Mouse (Mus musculus) A20 (cell line): ENCODE results near the gene Gm20388.

Source experiments
- DNase-seq: peaks from one replicate; pipeline ENCODE4 v3.0.0-alpha.2; 2011; ENCODE audit warnings: low read depth, low spot score

Gm20388 gene

DNA sequence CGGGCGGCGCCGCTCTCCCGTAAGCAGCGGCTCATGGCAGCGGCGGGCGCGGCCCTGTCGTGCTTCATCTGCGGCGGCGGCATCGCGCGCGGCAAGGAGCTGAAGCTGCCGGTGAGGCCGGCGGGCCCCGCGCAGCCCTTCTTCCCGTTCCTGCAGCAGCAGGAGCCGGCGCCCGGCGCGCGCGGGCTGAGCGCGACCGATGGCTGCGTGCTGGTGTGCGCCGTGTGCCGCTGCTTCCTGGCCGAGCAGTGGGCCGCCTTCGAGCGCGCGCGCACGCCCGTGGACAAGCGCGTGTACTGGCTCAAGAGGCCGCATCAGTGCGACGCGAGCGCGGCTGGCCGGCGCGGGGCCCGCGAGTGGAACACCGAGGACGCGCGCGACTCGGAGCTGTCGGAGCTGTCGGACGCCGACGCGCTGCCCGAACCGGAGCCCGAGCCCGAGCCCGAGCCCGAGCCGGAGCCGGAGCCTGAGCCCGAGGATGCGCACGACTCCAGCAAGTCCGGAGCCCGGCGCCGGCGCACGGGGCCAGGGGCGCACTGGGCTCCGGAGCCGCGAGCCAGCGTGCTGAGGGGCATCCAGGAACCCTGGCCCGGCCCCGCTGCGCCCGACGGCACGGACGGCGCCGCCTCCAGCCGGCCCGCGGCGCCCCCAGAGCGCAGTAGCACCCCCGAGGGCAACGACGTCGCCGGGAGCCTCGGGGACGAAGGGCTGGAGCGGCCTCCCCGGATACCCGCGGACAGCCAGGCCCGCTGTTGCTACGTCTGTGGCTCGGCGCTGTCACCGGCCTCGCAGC is 318.3 kb downstream of the Gm20388 start:
- DNase-seq = no peak

DNA sequence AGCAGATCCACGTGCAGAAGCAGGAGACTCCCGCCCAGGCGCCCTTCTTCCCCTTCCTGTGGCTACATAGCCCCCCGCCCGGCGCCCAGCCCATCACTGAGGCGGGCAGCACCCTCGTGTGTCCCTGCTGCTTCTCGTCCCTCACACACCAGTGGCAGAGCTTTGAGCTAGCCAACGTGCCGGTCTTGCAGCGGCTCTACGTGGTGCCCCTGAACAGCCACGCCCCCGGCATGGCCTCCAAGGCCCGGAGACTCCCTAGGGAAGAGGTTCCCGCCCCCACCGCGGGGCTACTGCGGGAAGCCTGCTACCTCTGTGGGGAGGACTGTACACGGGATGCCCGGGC is 318.9 kb downstream of the Gm20388 start:
- no peak for DNase-seq

DNA sequence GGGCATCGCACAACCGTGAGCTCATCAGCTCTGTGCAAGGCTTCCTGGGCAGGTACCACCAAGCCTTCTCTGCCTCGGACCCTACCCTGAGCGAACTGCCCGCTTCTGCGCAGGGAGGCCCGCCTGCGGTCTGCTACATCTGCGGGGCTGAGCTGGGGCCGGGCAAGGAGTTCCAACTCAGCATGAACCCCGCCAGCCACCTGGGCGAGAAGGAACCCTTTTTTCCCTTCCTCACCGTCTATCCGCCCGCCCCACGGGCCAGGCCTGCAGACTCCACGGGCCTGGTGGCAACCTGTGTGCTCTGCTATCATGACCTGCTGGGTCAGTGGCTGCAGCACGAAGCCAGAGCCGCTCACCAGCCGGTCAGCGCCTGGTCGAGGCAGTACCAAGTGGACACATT is 319.4 kb downstream of the Gm20388 start:
- DNase-seq = no peak

DNA sequence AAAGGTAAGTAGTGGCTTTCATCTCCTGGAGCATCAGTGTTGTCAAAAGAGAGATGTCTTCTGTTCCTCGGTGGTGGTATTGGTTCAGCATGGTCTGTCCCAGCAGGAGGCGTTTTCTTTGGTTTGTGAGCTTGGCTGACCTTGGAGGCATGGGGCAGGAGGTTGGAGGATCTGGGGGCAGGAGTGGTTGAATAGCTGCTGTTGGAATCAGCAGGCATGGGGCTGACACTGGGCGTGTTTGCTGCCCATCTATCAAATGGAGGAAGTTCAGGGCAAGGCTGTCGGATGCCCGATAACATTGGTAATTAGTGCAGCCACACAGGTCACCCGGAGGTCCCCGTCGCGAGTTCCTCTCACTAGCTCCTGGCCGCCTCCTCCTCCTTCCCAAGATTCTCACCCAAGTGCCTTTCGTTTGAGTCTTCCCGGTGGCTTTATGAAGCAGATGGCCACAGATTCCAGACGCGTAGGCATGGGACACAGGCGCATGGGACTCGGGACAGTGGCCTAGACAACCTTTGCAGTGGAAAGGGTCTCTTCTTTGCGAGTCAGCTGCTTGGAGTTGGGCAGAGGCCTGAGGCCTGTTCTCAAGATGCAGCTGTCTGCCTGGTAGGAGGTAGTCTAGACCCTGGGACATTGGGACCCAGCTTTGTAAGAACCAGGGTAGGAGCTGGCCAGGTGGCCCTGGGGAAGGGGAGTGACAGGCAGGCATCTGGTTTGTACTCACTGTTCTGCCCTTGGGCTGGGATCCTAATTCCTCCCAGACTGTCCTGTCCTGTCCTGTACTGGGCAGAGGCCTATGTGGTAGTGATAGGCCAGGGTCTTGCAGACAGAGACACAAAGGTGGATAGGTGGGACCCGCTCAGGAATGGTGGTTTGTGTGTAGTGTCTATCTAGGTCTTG is 320.3 kb downstream of the Gm20388 start:
- no peak for DNase-seq

DNA sequence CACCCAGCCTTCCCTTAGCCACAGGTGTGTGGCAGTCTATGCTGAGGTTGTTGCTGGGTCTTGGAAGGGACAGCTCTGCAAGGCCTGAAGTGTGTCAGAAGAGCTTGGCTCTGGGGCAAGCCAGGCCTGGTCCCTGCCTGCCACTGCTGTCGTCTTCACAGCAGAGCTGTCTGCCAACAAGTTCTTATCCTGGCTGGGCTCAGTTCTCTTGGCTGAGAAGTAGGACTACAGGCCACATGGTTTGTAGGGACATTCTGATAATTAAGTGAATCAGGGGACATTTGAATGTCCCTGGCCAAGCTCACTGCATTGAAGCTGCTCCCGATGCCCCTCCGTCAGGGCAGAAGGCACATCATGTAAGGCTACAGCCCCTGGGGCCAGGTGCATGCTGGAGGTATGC is 321.2 kb downstream of the Gm20388 start:
- no peak for DNase-seq

DNA sequence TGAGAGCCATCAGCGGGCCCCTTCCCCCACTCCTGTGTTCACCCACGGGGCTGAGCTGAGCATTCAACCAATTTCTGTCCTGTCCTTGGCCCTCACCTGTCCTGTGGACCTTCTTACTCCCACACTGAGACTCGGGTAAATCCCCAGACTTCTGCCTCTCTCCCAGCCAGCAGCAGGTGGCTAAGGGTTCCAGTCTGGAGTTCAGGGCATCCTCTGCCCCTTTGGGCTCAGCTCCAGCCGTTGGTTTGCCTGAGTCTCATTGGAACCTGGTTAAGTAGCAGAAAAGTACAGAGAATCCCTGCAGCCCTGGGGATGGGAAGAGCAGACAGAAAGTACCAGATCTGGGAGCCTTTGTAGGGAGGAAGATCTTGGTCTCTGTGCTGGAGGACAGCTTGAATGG is 321.8 kb downstream of the Gm20388 start:
- DNase-seq = no peak

DNA sequence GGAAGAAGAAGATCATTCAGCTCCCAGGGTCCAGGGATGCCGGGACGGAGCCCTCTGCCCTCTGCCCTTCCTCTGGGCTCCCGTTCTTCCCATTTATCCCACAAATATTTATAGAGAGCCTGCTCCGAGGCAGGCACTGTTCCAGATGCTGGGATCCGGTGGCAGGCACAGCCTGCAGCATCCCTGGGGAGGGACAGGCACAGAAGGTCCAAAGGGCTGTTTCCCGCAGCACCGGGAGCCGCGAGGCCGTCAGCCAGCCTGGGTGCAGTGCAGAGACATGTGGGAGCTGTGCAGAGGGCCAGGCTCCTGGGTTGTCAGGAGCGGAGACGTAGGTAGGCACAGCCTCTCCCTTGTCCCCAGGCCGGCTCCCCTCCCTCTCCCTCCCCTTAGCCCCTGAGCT is 322.3 kb downstream of the Gm20388 start:
- DNase-seq = no peak

DNA sequence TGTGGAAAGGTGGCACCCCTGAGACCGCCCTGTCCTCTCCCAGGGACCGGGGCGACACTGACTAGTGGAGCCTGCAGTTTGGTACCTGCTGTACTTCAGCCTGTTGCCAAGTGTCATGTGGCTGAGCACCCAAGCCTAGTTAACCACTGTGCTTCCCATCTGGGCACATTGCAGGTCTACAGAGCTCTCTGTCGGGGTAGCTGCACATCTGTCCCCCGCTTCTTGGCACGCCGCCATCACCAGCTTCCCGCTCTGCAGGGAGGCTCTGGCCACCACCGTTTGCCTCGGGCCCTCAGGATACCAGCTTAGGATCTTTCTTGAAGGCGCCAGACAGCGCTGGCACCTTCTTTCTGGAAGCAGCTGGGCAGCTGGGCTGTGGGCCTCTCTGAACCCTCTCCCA is 323.8 kb downstream of the Gm20388 start:
- DNase-seq = no peak

DNA sequence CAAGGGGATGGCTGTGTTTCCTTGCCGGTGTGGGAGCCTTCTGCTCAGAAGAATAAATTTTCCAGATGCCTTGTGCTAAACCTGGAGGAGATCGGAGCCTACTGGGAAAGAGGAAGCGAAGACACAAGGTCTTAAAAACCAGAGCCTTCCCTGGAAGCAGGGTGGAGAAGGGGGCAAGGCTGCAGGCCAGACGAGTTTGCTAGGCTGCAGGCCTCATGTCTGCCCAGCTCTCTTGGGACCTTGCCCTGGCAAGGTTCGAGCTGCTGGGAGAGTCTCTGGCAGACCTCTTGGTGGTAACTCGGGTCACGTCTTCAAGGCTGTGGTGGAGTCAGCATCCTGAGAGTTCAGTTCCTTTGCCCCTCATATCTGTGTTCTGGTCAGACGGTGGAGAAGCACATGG is 324.2 kb downstream of the Gm20388 start:
- DNase-seq = no peak

DNA sequence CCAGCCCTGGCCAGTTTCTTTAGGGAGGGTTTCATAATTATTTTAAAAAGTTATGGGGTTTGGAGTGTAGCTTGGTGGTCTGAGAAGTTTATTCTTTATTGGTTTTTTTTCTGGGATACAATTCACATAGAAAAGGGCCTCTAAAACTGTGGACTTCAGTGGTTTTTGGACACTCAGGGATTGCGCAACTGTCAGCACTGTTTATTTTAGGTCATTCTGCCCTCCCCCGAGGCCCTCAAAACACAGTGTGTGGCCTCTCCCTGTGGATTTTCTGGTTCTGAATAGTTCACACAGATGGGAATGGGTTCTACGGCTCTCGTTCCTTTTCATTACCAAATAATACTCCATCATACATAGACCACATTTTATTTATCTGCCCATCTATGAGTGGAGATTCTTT is 332.6 kb downstream of the Gm20388 start:
- DNase-seq = no peak

DNA sequence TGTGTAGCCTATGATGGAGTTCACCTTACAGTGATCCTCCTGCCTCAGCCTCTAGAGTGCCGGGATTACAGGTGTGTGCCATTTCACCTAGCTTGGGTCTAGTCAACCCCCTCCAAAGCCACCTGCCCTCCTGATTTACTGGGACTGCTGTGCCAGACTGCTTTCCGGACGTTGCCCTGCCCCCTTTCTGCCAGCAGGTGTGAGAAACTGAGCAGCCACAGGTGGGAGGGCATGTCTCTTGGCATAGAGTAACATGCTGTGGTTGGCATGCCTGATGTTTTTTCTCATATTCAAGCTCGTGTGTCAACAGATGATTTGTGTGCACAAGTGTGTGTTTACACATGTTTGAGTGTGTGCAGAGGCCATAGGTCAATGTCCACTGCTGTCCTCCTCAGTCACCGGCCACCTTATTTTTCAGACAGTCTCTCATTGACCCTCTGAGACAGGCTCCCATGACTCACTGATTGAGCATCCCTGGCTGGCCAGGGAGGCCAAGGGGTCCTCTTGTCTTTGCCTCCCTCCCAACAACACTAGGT is 333.3 kb downstream of the Gm20388 start:
- DNase-seq = no peak

DNA sequence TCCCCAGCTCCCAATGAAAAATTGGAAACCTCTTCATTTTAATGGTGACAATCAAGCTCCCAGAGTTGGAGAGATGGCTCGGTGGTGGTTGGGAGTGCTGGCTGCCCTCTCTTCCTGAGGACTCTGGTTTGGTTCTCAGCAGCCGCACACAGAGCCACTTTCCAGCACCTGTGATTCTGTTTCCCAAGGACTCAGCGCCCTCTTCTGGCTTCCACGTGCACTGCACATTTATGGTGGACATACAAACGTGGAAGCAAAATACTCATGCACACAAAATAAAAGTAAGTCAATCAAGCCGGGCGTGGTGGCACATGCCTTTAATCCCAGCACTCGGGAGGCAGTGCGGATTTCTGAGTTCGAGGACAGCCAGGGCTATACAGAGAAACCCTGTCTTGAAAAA is 333.9 kb downstream of the Gm20388 start:
- DNase-seq = peak; percentile 47

DNA sequence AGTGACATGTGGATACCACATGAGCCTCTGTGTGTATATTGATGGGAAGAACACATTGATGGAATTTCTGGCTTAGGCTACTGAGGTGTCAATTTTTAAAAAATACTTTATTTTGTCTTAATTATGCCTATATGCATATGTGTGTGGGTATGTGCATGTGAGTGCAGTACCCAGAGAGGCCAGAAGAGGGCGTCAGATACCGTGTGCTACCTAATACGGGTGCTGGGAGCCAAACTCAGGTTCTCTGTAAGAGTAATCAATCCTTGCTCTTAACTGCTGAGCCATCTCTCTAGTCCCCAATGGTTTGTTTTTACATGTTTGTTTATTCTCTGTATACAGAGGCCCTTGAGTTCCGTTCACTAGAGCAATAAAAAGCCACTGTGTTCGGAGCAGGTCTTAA is 337.0 kb downstream of the Gm20388 start:
- DNase-seq = no peak

DNA sequence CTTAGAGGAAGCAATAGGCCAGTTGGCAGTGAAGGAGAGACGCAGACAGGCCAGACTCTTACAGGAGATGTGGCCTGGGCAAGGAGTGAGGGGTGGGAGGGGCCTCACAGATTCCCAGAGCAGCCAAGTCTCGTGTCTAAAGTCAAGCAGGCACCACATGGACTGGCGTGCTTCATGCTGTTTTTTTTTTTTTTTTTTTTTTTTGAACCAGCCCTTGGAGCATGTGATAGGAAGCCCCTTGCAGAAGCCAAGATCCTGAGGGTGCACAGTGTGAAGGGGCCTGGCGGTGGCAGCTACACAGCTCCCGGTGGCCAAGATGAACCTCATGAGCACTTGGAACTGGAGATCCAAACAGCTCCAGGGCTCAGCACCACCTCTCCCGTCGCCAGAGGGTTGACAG is 337.4 kb downstream of the Gm20388 start:
- no peak for DNase-seq

DNA sequence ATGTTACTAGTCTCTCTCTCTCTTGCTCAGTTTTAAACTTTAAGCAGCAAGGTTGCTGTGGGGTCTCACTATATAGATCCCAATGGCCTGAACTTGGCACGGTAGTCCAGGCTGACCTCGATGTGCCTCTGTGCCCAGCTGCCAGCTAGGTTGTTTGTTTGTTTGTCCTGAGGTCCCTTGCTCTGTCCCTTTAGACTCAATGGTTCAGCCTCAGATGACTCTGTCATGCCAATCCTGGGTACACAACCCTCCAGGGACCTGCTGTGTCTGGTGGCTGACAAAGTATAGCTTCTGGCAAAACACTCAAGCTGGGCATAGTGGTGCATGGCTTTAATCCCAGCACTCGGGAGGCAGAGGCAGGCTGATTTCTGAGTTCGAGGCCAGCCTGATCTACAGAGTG is 337.8 kb downstream of the Gm20388 start:
- DNase-seq = no peak

DNA sequence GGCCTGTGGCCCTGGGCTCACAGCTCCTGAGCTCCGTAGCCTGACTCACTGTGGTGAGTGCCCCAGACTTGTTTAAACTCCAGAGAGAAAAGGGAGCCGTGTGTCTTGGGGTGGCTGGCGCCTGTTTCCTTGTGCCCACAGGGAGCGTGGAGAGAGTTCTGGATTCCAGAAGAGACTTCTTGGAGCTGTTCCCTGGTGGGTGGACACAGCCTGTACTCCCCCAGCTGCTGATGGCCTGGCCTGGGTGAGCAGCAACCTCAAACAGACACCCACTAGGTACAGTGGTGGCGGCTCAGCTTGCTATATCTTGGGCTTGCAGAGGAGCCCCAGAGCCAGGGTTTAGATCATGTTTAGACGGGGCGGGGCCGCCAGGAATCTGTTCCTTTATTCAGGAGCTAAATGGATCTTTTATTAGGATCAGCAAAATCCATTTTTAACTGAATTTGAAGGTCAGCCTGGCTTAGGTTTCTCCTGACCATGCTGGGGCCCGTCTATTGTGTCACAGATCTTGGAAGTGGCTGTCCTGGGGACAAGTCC is 339.2 kb downstream of the Gm20388 start:
- DNase-seq = no peak

DNA sequence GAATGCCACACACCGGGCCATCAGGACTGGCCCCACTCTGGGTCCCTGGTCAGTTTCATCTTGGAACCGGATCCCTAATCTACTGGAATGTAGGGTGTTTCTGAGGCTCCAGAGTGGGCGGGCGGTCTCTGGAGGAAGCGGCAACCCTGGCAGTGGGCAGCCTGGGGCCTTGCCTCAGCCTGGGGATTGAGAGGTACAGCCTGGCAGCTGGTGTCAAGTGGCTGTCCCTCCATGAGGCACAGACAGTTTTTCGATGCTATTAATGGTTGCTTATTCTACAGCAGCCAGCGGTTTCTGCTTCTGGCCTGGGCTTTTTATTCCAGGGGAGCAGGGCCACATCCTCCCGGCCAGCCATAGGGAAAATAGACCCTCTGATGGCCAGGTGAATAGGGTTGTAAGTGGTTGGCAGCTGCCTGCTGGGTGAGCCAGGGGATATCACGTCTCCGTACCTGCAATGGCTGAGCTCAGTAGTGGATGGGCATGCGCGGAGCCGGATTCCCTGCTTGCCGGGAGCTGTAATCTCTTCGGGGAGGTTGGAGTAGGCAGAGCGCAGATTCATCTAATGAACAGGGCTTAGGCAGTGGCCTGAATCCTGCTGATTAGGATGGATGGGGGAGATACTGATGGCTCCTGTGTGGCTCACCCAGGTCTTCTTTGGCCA is 340.2 kb downstream of the Gm20388 start:
- DNase-seq = no peak

DNA sequence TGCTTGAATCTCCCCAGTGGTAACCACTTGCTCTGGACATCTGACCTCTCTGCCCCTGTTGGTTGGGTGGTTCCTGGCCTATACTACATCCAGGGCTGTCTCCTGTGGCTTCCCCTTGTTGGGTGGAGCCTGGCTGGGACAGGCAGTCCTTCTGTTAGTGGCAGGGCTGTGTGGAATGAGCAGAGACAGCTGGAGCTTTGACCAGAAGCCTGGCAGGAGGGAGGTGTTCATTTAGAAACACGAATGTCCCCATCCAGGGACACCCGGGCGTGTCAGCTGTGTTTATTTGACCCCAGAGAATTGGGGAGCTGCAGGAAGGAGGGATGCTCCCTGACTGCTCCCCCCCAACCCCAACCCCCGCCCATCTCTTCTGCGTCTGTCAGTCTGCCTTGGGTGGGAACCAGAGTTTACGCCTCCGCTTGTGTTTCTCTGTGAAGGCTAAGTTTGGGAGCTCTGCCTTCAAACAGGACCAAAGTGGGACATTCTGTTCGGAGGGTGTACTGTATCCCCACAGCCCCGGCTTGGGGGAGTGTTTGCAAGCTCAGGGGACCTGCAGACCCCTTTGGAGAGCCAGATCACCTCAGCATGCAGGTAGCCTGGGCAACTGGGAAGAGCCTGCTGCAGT is 340.9 kb downstream of the Gm20388 start:
- DNase-seq = no peak

DNA sequence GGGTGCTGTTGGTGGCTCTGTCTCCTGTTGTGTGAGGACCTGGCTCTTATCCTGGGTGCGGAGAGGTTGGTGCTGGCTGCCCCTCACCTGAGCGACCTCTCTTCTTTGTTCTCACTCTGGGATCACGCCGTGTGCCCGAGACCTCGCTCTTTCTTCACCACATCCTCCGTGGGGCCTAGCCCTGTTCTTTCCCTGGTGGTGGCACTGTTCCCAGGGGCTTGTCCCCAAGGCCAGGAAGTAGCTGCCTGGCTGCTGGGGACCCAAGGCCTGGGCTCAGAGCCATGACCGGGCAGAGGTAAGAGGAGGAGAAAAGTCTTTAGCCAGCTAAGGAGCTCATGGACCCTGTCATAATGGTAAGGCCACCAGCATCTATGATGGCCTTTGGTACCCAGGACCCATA is 343.0 kb downstream of the Gm20388 start:
- no peak for DNase-seq

DNA sequence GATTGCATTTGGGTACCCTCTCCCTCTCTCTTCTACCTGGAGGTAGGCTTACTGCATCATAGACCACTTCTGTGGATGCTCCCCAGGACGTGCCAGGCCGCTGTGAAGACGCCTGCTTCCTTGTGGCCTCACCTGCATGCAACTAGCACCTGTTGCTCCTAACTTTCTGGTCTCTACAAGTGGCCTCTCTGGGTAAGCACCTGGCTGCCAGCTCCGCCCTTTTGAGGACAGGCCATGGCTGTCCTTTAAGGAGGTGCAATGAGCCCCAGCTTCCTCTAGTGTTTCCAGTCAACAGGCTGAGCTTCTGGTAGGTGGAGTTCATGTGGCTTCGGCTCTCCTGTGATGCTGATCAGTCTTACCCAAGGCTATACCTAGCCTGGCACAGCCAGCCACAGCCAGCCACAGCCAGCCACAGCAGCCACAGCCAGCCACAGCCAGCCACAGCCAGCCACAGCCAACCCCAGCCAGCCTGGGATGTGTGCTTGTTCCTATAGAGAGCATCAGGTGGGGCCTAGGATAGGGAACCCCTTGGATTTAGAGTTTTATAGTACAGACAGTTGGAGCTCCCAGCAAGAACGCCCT is 344.9 kb downstream of the Gm20388 start:
- no peak for DNase-seq

DNA sequence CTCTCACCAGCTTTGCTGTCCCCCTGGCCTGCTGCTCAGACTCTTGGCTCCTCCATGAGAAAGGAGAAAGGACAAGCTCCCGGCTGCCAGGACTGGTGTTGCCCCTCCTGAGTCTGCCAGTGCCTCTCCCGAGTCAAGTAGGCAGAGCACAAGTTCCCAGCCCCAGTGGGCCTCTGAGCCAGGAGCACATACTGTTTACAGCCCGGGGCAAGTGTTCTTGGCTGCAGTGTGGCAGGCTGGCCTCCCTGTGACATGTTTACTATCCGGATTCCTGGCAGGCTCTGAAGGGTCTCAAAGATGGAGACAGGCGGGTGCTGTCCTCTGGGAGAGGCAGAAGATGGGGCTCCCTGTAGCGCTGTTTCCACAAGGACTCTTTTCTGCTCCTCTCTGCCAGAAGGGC is 346.3 kb downstream of the Gm20388 start:
- DNase-seq = no peak
